Mouse (Mus musculus) intestine, embryonic 15.5 days (tissue): ENCODE measurements around the gene Clta. TPM values are rescaled to one million over a fixed set of nuclear protein-coding genes. Genes with fewer than 3 reads are reported as not detected.
A peak's percentile ranks its signal among the peaks of the same experiment; 100 is the strongest.

Experiments used
- ATAC-seq: fragments of 200-750 bp; cut with Nextera tagmentation; 2 replicates; pipeline ENCODE4 v1.8.0; 2017; ENCODE audit warnings: moderate TSS enrichment, moderate library complexity
- H3K27ac ChIP-seq: fragments of 300-500 bp; sonication (generic); 2 replicates; pipeline ENCODE4 v1.5.1; 2015; ENCODE audit warnings: mild to moderate bottlenecking, inconsistent platforms
- H3K27me3 ChIP-seq: fragments of 300-500 bp; sonication (generic); replicated peaks from 2 replicates; pipeline ENCODE4 v1.6.1; 2015; ENCODE audit warnings: inconsistent platforms
- H3K36me3 ChIP-seq: fragments of 300-500 bp; sonication (generic); 2 replicates; pipeline ENCODE4 v1.6.1; 2015; ENCODE audit warnings: inconsistent platforms
- H3K4me1 ChIP-seq: fragments of 300-500 bp; sonication (generic); replicated peaks from 2 replicates; pipeline ENCODE4 v1.6.1; 2015; ENCODE audit warnings: inconsistent platforms
- H3K4me2 ChIP-seq: fragments of 300-500 bp; sonication (generic); replicated peaks from 2 replicates; pipeline ENCODE4 v1.6.1; 2015; ENCODE audit warnings: mild to moderate bottlenecking, inconsistent platforms
- H3K4me3 ChIP-seq: fragments of 300-500 bp; sonication (generic); replicated peaks from 2 replicates; pipeline ENCODE4 v1.5.1; 2015; ENCODE audit warnings: inconsistent platforms
- H3K9ac ChIP-seq: fragments of 300-500 bp; sonication (generic); 2 replicates; pipeline ENCODE4 v1.6.1; 2015; ENCODE audit warnings: inconsistent platforms
- H3K9me3 ChIP-seq: fragments of 300-500 bp; sonication (generic); 2 replicates; pipeline ENCODE4 v1.6.1; 2016; ENCODE audit warnings: inconsistent platforms
- WGBS: fragments of 180-500 bp; shearing (Covaris S2); methylation state at CpG from one replicate; pipeline ENCODE4 v1.1.7; 2015; 5-methylcytosine and 5-hydroxymethylcytosine counted together
- polyA plus RNA-seq: library from polyadenylated mRNA; unstranded; fragments of >200 nt; fragmentation: Nextera tagmentation; extraction: Ambion mirVana; gene quantifications from 2 replicates; pipeline ENCODE4 v1.2.1, GENCODE M21; 2015

Gene Clta
- polyA plus RNA-seq, 1 experiment from 2014 or later: 272 TPM

GRCm38 (mm10) chr4:44012376-44013367 lies 8.4 kb downstream of the Clta start:
- Histone ChIP-seq H3K4me1 (peaks cover 30% of the 10 kb centered on the region), H3K9ac (peak overlapping the region; percentile 92), H3K4me3 (peak overlapping the region; percentile 99), H3K9me3 (no peaks in the 10 kb centered on the region), H3K36me3 (no peaks in the 10 kb centered on the region), H3K27ac (peak overlapping the region; percentile 74), H3K4me2 (peak overlapping the region; percentile 84), H3K27me3 (no peaks in the 10 kb centered on the region)
- WGBS: under 1% methylated on average over 77 of the region's 77 CpGs
- peak; percentile 98 for ATAC-seq

- no peak for ATAC-seq
- Histone ChIP-seq H3K4me2 (peak overlapping the region; percentile 84), H3K27ac (no peak overlapping the region)
These were observed 9.3 kb downstream of the Clta start for GRCm38 (mm10) chr4:44013391-44014070.

GRCm38 (mm10) chr4:44016071-44016470 lies 11.8 kb downstream of the Clta start:
- peaks cover 30% of the 10 kb centered on the region for H3K4me1 ChIP-seq
- WGBS: 81% methylated on average over 4 of the region's 4 CpGs
- no peak overlapping the region for H3K4me2 ChIP-seq

More at GRCm38 (mm10) chr4:44013391-44014070, 9.3 kb downstream of the Clta start:
- Histone ChIP-seq H3K9me3 (no peaks in the 10 kb centered on the region), H3K36me3 (peaks cover 3% of the 10 kb centered on the region; the same call in 1 of the 2 replicates), H3K4me3 (peak overlapping the region; percentile 99), H3K9ac (peak overlapping the region; percentile 92), H3K27me3 (no peaks in the 10 kb centered on the region), H3K4me1 (peaks cover 30% of the 10 kb centered on the region)
- WGBS: 23% methylated on average over 11 of the region's 11 CpGs

GRCm38 (mm10) chr4:44016791-44017190 lies 12.5 kb downstream of the Clta start:
- 78% methylated on average over 12 of the region's 12 CpGs for WGBS
- no peak overlapping the region for H3K4me2 ChIP-seq
- H3K27ac ChIP-seq: no peak overlapping the region
- peaks cover 16% of the 10 kb centered on the region for H3K36me3 ChIP-seq
- no peaks in the 10 kb centered on the region for H3K27me3 ChIP-seq
- ATAC-seq: peak; percentile 18; the same call in 1 of the 2 replicates
- H3K4me3 ChIP-seq: no peak overlapping the region
- H3K9me3 ChIP-seq: no peaks in the 10 kb centered on the region
- no peak overlapping the region for H3K9ac ChIP-seq
- peaks cover 30% of the 10 kb centered on the region for H3K4me1 ChIP-seq

More at GRCm38 (mm10) chr4:44016071-44016470, 11.8 kb downstream of the Clta start:
- Histone ChIP-seq H3K9ac (no peak overlapping the region), H3K4me3 (no peak overlapping the region), H3K36me3 (peaks cover 12% of the 10 kb centered on the region), H3K27me3 (no peaks in the 10 kb centered on the region), H3K27ac (0 out of 2 replicates have a peak overlapping the region, but pooled peaks have one; percentile 4), H3K9me3 (no peaks in the 10 kb centered on the region)
- ATAC-seq: no peak

GRCm38 (mm10) chr4:44022323-44022722 lies 18.1 kb downstream of the Clta start:
- Histone ChIP-seq H3K27ac (no peak overlapping the region), H3K4me3 (no peak overlapping the region), H3K9ac (no peak overlapping the region), H3K4me2 (no peak overlapping the region), H3K27me3 (no peaks in the 10 kb centered on the region), H3K9me3 (no peaks in the 10 kb centered on the region), H3K4me1 (no peaks in the 10 kb centered on the region), H3K36me3 (peaks cover 48% of the 10 kb centered on the region)
- 80% methylated on average over 4 of the region's 4 CpGs for WGBS
- ATAC-seq: no peak

GRCm38 (mm10) chr4:44022766-44023165 lies 18.5 kb downstream of the Clta start:
- WGBS: 92% methylated on average over 11 of the region's 11 CpGs

GRCm38 (mm10) chr4:44023681-44024080 lies 19.4 kb downstream of the Clta start:
- Histone ChIP-seq H3K36me3 (peaks cover 46% of the 10 kb centered on the region), H3K4me2 (no peak overlapping the region), H3K9ac (no peak overlapping the region), H3K9me3 (no peaks in the 10 kb centered on the region), H3K27me3 (no peaks in the 10 kb centered on the region), H3K4me1 (no peaks in the 10 kb centered on the region), H3K4me3 (no peak overlapping the region), H3K27ac (no peak overlapping the region)
- 96% methylated on average over 9 of the region's 9 CpGs for WGBS
- no peak for ATAC-seq

More at GRCm38 (mm10) chr4:44022766-44023165, 18.5 kb downstream of the Clta start:
- Histone ChIP-seq H3K4me3 (no peak overlapping the region), H3K4me2 (no peak overlapping the region), H3K27ac (no peak overlapping the region), H3K9ac (no peak overlapping the region), H3K9me3 (no peaks in the 10 kb centered on the region), H3K36me3 (peaks cover 48% of the 10 kb centered on the region), H3K4me1 (no peaks in the 10 kb centered on the region), H3K27me3 (no peaks in the 10 kb centered on the region)
- ATAC-seq: no peak

GRCm38 (mm10) chr4:44024241-44024640 lies 20.0 kb downstream of the Clta start:
- Histone ChIP-seq H3K4me3 (no peak overlapping the region), H3K4me1 (no peaks in the 10 kb centered on the region), H3K27me3 (no peaks in the 10 kb centered on the region), H3K36me3 (peaks cover 46% of the 10 kb centered on the region), H3K4me2 (no peak overlapping the region), H3K27ac (no peak overlapping the region), H3K9me3 (no peaks in the 10 kb centered on the region), H3K9ac (no peak overlapping the region)
- WGBS: 98% methylated on average over 6 of the region's 6 CpGs
- no peak for ATAC-seq

GRCm38 (mm10) chr4:44025570-44025969 lies 21.3 kb downstream of the Clta start:
- H3K9ac ChIP-seq: no peak overlapping the region
- no peak overlapping the region for H3K4me3 ChIP-seq
- H3K4me1 ChIP-seq: no peaks in the 10 kb centered on the region
- ATAC-seq: no peak
- H3K9me3 ChIP-seq: no peaks in the 10 kb centered on the region
- WGBS: 88% methylated on average over 6 of the region's 6 CpGs
- no peak overlapping the region for H3K27ac ChIP-seq
- H3K36me3 ChIP-seq: peaks cover 39% of the 10 kb centered on the region
- no peaks in the 10 kb centered on the region for H3K27me3 ChIP-seq
- no peak overlapping the region for H3K4me2 ChIP-seq

- Histone ChIP-seq H3K4me2 (no peak overlapping the region), H3K9ac (no peak overlapping the region), H3K4me1 (no peaks in the 10 kb centered on the region), H3K4me3 (no peak overlapping the region), H3K36me3 (peaks cover 45% of the 10 kb centered on the region), H3K27me3 (no peaks in the 10 kb centered on the region), H3K9me3 (no peaks in the 10 kb centered on the region), H3K27ac (peak overlapping the region; percentile 24; the same call in 1 of the 2 replicates)
- 32% methylated on average over 16 of the region's 16 CpGs for WGBS
- peak; percentile 60 for ATAC-seq
These were observed 24.3 kb downstream of the Clta start for GRCm38 (mm10) chr4:44028303-44029135.

- H3K4me3 ChIP-seq: no peak overlapping the region
- no peak overlapping the region for H3K9ac ChIP-seq
- peaks cover 38% of the 10 kb centered on the region for H3K36me3 ChIP-seq
- H3K27ac ChIP-seq: no peak overlapping the region
- no peak for ATAC-seq
- no peaks in the 10 kb centered on the region for H3K27me3 ChIP-seq
- H3K9me3 ChIP-seq: no peaks in the 10 kb centered on the region
- 88% methylated on average over 15 of the region's 15 CpGs for WGBS
- H3K4me1 ChIP-seq: no peaks in the 10 kb centered on the region
- no peak overlapping the region for H3K4me2 ChIP-seq
These were observed 25.4 kb downstream of the Clta start for GRCm38 (mm10) chr4:44029661-44030066.
